Mouse (Mus musculus) WW6 (cell line): ENCODE measurements around the gene D430019H16Rik.
A peak's percentile ranks its signal among the peaks of the same experiment; 100 is the strongest.

Experiments
- DNase-seq: peaks from one replicate; pipeline ENCODE4 v3.0.0-alpha.2; 2013; ENCODE audit warnings: low read depth, low spot score

The D430019H16Rik gene

DNA sequence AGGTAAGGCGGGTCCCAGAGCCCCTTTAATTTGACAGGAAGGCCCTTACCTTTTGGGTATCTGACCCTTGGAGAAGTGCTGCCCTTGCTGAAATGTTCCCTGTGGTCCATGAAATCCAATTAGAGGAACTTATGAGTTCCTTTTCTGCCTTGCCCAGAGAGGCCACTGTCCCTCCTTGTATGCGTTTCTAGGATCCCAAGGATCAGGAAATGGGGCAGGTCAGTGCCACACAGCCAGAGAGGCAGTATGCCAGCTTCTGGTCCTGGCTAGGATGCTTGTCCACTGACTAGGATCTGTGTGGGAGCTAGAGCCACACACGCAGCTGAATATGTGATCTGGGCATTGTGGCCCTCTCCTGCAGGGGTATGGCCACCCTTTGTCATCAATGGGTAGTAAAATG is 36.6 kb downstream of the D430019H16Rik start:
- DNase-seq: no peak

DNA sequence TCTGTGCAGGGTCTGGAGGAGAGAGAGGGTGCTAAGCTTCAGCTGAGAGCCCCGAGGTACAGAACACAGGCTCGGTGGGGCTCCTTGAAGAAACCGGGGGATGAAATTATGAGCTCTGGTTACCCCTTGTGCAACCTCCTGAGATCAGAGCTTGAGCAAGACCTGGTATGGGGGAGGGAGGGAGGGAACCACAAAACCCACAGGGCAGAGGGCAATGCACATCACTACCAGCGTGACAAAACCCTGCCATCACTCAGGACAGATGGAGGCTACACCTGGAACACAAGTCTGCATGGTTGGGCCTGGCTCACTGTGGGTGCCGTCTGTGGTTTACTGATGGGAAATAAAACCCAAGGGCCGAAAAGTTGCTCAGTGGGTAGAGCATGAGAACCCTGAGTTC is 37.1 kb downstream of the D430019H16Rik start:
- DNase-seq: no peak

- no peak for DNase-seq
Measured at GRCm38 (mm10) chr12:105494796-105495195, 41.1 kb downstream of the D430019H16Rik start.

- no peak for DNase-seq
Measured at GRCm38 (mm10) chr12:105497894-105498293, 44.2 kb downstream of the D430019H16Rik start.

DNA sequence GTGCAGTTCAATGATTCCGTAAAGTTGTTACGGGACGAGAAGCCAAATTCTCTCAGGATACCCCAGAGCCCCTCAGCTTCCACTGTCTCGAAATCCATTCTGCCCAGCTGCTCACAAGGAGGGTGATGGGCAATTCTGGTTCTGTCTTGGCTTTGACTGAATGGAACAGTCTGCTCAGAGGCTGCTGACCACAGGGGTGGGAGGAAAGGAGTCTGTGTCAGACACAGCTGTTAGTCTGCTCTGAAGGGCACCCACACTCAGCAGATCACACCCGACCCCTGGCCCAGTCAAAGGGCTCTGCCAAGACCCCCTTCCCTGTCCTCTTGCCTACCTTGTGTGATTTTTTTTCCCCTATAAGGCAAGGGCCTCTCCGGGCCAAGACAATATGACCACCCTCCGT is 44.8 kb downstream of the D430019H16Rik start:
- DNase-seq: no peak

- DNase-seq: no peak
Measured at GRCm38 (mm10) chr12:105498842-105499241, 45.2 kb downstream of the D430019H16Rik start.

DNA sequence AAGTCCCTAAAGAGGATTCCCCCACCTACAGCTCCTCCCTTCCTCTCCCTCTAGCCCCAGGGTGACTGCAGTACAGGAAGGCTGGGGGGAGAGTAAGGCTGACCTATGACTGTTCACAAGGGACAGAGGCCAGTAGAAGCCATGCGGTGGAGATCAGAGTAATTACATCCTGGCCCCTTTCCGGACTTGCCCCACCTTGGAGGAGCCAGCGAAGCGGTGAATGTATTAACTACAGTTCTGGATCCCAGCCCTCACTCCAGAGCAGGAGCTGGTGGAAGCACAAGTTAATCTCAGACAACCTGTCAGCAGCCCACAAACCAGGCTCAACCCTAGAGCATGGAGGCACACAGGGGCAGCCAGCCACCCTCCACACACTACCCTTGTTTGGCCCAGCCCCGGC is 47.3 kb downstream of the D430019H16Rik start:
- no peak for DNase-seq

DNA sequence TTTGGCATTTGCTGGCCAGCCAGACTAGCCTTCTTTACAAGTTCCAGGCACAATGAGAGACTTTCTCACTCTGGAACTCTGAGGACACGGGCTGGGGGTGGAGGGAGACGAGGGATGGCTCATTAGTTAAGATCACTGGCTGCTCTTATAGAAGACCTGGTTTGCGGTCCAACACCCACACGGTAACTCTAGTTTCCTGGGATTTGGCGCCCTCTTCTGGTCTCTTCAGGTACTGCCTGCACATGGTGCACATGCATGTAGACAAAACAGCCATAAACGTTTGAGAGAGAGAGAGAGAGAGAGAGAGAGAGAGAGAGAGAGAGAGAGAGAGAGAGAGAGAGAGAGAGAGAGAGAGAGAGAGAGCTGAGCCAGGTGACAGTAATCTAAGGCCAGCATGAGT is 51.1 kb downstream of the D430019H16Rik start:
- peak; percentile 43 for DNase-seq

GRCm38 (mm10) chr12:105511109-105511508 is 57.5 kb downstream of the D430019H16Rik start:
- DNase-seq: no peak

GRCm38 (mm10) chr12:105511671-105512502 is 58.2 kb downstream of the D430019H16Rik start:
- no peak for DNase-seq

DNA sequence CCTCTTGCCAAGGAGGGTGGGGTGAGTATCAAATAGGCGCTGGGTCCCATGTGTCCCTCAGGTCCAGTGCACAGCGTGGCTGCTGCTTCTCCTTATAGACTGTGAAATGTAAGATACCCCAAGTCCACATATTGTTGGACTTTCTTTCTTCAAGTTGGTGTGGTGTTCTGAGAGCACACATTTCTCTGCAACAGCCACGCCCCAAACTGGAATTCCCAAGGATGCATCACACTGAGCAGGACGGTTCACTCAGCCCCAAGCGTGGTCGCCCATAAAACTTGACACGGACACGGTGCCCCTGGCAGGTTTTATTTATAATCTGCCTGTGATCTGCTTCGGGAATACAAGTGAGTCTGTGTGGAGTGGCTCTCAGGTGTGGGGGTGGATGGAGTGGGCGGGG is 60.5 kb downstream of the D430019H16Rik start:
- no peak for DNase-seq

- DNase-seq: no peak
Measured at GRCm38 (mm10) chr12:105517026-105517675, 63.5 kb downstream of the D430019H16Rik start.

DNA sequence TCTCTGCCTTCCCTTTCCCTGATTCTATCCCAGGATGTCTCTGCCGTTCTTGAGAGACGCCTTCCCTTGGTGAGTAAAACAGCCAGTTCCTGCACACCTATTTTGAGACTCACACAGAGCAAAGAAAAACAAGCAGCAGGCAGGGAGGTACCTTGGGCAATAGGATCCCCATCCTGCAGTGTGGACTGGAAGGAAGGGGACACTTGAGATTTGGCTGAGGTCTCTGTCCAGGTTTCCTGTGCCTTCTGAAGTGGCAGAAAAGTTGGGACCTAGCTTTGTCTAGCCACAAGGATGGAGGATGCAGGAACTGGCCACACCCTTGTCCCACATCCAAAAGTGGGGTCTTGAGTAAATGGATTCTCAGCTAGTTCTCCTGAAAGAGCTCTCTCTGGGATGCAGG is 66.2 kb downstream of the D430019H16Rik start:
- DNase-seq: no peak

DNA sequence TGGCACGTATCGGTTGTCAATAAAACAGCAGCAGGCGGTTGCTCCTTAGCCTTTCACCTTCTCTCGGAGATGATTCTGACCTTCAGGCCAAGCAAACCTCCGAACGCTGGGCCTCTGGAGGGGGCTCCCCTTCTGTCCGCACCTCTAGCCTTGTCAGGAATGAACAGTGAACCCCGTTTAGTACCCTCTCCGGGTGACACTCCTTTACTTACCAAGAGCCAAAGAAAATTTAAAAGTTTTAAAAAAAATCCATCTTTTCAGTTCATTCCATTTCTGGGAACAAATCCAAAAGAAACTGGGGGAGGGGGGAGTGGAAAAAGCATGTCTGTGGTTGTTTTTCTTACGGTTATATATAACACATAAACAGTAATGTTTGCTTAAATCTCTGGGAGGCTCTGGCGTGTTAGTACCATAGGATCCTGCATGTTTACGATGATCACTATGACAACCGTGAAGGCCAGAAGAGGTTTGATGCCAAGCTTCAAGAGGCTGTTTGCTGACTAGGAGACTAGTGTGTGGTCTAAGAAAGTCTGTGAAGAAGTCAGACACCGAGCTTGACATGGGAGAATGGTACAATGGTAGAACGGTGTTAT is 67.6 kb downstream of the D430019H16Rik start:
- no peak for DNase-seq

GRCm38 (mm10) chr12:105523737-105524136 is 70.1 kb downstream of the D430019H16Rik start:
- no peak for DNase-seq

DNA sequence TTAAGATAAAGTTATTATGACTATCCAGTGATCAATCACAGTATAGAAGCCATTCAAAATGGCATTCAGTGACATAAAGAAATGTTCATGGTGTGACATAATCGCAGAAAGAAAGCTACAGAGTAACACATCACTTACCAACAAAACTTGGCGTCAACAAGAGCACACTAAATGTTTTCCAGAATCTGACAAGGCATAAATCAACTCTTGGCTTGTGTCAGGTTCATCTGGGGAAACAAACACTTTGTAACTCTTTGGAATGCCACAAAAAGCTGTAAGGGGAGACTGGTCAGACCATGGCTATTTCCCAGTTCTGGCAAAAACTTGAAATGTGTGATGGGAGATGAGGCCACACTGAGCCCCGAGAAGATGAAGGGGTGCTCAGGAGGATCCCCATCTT is 72.5 kb downstream of the D430019H16Rik start:
- no peak for DNase-seq

- DNase-seq: no peak
Measured at GRCm38 (mm10) chr12:105526829-105527228, 73.2 kb downstream of the D430019H16Rik start.

DNA sequence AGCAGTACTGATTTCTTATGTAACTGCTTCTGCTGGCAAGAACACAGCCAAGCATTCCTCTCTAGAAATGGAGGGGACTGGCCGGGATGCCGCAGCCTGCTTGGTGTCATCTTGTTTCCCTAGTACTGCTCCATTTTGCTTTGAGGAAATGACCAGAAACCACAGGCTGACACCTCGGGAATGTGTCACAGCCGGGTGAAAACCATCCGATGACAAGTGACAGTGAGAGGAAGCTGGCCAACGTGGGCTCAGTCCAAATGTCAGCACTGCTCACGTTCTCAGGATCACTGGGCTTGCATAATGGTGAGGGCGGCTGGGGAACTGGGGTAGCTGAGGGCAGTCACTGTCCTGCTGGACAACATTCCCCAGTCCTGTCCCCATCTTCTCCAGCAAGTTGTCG is 75.9 kb downstream of the D430019H16Rik start:
- DNase-seq: no peak

GRCm38 (mm10) chr12:105531724-105532371 is 78.2 kb downstream of the D430019H16Rik start:
- no peak for DNase-seq

DNA sequence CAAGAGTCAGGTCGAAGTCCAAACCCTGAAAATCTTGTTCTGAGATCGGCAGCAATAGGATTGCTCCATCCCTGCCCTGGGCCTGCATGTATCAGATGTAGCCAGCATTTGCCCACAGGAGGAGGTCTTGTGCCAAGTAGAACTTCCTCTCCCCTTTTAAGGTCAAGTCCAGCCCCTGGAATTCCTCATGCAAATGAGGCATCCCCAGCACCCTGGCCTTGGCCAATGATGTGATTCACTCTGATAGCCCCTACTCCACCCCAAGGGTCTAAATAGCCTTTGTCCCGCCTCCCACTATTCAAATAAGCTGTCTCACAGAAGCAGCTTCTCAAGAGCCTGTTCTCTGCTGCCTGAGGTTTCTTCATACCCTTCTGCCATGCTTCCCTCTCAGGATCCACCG is 81.2 kb downstream of the D430019H16Rik start:
- DNase-seq: no peak

DNA sequence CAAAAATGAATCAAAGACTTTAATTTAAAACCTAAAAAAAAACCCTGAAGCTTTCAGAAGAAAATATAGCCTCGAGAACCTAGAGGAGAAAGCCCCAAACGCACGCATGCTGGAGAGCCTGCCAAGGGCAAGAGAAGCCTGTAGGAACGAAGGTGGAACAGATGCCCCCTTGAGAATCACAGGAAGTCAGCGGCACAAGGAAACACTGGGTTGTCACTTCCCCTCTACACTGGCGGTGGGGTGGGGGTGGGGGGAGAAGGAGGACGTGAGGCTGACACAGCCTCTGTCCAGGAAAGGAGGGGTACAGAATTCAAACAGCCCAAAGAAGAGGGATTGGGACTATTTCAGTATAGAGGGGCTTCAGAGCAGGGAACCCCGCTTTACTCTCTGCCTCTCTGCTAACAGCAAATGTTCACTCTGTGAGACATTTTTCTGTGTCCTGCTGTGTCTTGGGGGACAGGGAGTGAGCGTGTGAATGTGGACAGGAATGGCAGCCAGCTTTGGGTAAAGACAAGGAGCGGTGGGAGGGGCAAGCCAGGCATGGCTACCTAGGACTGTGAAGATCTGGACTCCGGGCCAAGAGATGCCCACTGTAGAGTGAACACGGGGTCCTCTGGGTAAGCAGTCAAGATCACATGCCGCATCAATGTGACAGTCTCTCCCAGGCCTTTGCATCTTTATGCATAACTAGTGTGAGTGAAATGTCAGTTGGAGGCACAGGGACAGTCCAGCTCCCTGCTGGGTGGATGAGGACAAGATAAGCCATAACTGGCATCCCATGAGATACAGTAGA is 82.5 kb downstream of the D430019H16Rik start:
- no peak for DNase-seq
